Mouse (Mus musculus): ENCODE measurements around the gene Epb41. TPM values are rescaled to one million over a fixed set of nuclear protein-coding genes. Genes with fewer than 3 reads are reported as not detected.

Epb41 gene
- polyA plus RNA-seq, 1 experiment: 84.7 TPM

DNA sequence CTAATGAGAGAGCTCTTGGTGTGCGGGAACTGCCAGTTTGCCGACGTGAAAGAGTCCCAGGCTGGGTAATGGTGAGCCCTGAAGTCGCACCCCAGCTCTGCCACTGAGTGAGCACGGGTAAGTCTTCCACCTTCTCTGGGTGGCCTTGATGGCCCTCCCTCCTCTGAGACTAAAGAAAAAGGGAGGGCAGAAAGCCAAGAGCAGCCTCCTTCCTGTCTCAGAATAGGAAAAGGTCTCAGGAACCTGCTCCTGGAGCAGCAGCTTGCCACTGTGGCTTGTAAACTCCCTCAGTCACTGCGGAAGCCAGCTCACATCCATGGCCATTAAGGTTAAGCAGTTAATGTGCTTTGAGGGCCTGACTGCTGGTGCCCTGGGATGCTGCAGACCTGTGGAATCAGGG, 189.7 kb downstream of the Epb41 start:
- no peak overlapping the region for H3K27ac ChIP-seq (ENCODE audit: insufficient read depth, low read depth, low read length)
- H3K4me3 ChIP-seq (ENCODE audit: insufficient read depth, low read length): no peak overlapping the region
- no peak for TF ChIP-seq POLR2A (IDR thresholded peaks at IDR 0.05; ENCODE audit: borderline replicate concordance, low read depth, low read length)
- no peak for TF ChIP-seq CTCF (IDR thresholded peaks at IDR 0.05; ENCODE audit: low read depth, low read length)
- H3K4me1 ChIP-seq (ENCODE audit: control insufficient read depth, insufficient read depth, low read length): peaks cover 25% of the 10 kb centered on the region

DNA sequence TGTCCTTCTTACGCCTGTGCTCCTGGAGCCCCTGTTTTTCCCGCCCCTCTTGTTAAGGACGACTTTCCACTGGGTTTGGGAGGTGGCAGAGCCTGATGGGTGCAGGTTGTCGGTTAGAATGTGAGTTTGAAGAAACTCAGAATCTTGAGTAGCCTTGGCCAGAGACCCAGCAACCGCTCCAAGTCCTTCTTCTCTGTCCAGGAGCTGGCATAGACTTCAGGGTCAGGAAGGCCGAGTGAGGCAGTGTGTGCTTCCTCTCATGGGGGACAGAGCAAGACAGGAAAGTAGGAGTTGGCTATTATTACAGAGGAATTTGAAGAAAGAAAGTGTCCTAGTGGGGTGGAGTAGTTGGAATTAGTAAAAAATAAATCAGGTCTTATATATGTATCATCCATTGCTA, 191.6 kb downstream of the Epb41 start:
- H3K27ac ChIP-seq (ENCODE audit: insufficient read depth, low read depth, low read length): no peak overlapping the region
- peaks cover 24% of the 10 kb centered on the region for H3K4me1 ChIP-seq (ENCODE audit: control insufficient read depth, insufficient read depth, low read length)
- TF ChIP-seq POLR2A (IDR thresholded peaks at IDR 0.05; ENCODE audit: borderline replicate concordance, low read depth, low read length): no peak
- no peak for TF ChIP-seq CTCF (IDR thresholded peaks at IDR 0.05; ENCODE audit: low read depth, low read length)
- no peak overlapping the region for H3K4me3 ChIP-seq (ENCODE audit: insufficient read depth, low read length)

DNA sequence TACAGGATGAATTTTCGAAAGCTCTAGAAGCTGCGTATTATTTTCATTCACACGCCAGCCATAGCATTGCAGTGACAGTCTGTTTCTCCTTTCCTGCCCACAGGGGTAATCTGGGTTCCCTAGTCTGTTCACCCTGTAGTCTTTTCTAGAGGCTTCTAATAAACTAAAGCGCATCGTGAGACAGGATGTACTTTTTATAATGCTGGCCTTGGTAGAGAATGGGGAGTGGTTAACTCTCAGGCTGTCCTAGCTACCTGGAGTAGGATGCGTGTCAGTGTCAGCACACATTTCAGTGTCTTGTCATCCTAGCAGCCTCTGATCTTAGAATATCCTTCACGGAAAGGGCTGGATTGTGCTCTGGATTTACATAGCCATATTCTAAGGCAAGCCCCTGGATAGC, 193.8 kb downstream of the Epb41 start:
- TF ChIP-seq POLR2A (IDR thresholded peaks at IDR 0.05; ENCODE audit: borderline replicate concordance, low read depth, low read length): no peak
- TF ChIP-seq CTCF (IDR thresholded peaks at IDR 0.05; ENCODE audit: low read depth, low read length): no peak
- Histone ChIP-seq H3K27ac (ENCODE audit: insufficient read depth, low read depth, low read length) (no peak overlapping the region), H3K4me1 (ENCODE audit: control insufficient read depth, insufficient read depth, low read length) (peaks cover 29% of the 10 kb centered on the region), H3K4me3 (ENCODE audit: insufficient read depth, low read length) (no peak overlapping the region)

DNA sequence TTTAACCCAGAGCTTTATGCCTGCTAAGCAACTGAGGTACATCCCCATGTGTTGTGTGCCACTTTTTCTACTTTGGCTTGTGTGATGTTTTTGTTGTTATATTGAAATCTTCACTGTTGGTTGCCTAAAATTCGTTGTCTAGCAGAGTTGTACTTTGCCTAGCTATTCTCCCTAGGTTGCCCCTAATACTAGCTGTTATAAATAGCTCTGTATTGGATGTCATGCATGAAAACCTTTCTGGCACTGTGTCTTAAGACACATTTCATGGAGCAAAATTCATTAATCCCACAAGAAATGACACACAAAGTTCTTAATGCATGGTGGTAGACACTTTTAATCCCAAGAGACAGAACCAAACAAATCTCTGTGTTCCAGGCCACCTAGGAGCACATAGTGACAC, 195.4 kb downstream of the Epb41 start:
- TF ChIP-seq POLR2A (IDR thresholded peaks at IDR 0.05; ENCODE audit: borderline replicate concordance, low read depth, low read length) (no peak), CTCF (IDR thresholded peaks at IDR 0.05; ENCODE audit: low read depth, low read length) (no peak)
- Histone ChIP-seq H3K4me3 (ENCODE audit: insufficient read depth, low read length) (no peak overlapping the region), H3K4me1 (ENCODE audit: control insufficient read depth, insufficient read depth, low read length) (peaks cover 36% of the 10 kb centered on the region), H3K27ac (ENCODE audit: insufficient read depth, low read depth, low read length) (no peak overlapping the region)

DNA sequence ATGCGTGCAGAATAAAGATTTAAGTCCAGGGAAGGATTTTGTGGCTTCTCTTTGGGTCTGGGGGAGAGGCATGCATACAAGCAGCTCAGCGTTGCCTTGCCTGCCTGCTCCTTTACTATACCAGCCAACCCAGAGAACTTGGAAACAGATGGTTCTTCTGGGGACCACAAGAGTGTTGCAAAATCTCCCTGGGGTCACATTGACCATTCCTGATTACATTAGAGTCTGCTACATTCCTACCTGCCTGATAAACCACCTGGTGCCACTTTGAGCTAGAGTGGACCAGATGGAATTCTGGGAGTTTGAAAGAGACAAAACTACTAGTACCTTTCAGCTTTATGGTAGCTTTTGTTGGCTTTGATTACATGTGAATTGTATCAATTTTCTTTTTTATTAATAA, 198.3 kb downstream of the Epb41 start:
- H3K4me3 ChIP-seq (ENCODE audit: insufficient read depth, low read length): no peak overlapping the region
- peaks cover 29% of the 10 kb centered on the region for H3K4me1 ChIP-seq (ENCODE audit: control insufficient read depth, insufficient read depth, low read length)
- TF ChIP-seq POLR2A (IDR thresholded peaks at IDR 0.05; ENCODE audit: borderline replicate concordance, low read depth, low read length) (no peak), CTCF (IDR thresholded peaks at IDR 0.05; ENCODE audit: low read depth, low read length) (no peak)
- H3K27ac ChIP-seq (ENCODE audit: insufficient read depth, low read depth, low read length): no peak overlapping the region

DNA sequence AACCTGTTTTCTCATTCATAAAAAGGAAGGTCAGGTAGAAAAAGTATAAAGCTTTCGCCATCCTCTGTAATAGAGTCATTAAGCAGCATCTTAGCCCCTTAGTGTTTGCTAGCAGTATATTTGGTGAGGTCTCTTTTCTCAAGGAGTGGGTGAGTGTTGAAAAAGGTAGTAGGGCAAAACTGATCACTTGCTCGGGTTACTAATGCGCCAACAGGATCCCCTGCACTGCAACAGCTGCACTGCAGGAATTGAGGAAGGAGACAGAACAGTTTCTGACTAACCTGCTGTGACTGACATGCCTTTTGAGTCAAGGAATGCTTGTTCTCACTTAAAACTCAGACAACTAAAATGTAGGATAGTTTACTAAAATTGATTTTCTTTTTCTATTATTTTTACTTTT, 199.9 kb downstream of the Epb41 start:
- Histone ChIP-seq H3K27ac (ENCODE audit: insufficient read depth, low read depth, low read length) (no peak overlapping the region), H3K4me3 (ENCODE audit: insufficient read depth, low read length) (peak overlapping the region; percentile 86), H3K4me1 (ENCODE audit: control insufficient read depth, insufficient read depth, low read length) (peaks cover 19% of the 10 kb centered on the region)
- TF ChIP-seq CTCF (IDR thresholded peaks at IDR 0.05; ENCODE audit: low read depth, low read length): no peak
- TF ChIP-seq POLR2A (IDR thresholded peaks at IDR 0.05; ENCODE audit: borderline replicate concordance, low read depth, low read length): no peak

DNA sequence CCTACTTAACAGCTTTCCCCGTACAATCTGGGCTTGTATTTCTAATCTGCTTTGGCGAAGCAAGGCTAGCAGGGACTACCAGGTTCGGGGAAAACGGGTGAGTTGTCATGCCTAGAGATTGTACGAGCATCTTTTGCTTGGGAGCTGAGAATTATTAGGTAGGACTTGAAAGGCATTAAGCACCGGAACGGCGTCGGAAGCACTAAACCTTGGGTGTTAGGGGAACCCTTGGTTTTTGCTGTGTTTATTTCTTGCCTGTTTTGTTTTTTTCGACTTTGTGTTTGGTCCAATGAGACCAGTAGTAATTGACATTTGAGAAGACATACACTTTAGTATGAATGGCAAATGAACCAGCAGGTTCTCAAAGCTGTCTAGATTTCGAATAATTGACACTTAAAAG, 200.6 kb downstream of the Epb41 start:
- Histone ChIP-seq H3K4me3 (ENCODE audit: insufficient read depth, low read length) (peak overlapping the region; percentile 86), H3K27ac (ENCODE audit: insufficient read depth, low read depth, low read length) (peak overlapping the region; percentile 82), H3K4me1 (ENCODE audit: control insufficient read depth, insufficient read depth, low read length) (peaks cover 15% of the 10 kb centered on the region)
- no peak for TF ChIP-seq CTCF (IDR thresholded peaks at IDR 0.05; ENCODE audit: low read depth, low read length)
- no peak for TF ChIP-seq POLR2A (IDR thresholded peaks at IDR 0.05; ENCODE audit: borderline replicate concordance, low read depth, low read length)

DNA sequence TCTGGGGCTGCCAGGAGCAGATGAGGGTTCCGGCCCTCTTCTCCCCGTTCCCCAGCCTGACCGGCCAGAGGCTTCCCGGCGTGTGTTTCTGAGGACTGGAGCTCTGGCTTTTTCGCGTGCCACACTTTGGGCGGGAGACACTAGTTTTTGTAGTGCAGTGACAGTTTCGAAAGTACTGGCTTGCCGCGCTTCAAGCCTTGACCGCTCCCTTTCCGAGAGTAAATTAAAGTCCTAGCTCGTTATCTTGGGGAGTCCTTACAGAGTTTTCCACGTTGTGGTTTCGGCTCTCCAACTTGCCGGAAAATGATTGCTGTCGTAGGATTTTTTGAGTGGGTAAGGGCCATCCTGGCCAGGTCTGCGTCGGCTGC, 201.0 kb downstream of the Epb41 start:
- no peak for TF ChIP-seq CTCF (IDR thresholded peaks at IDR 0.05; ENCODE audit: low read depth, low read length)
- TF ChIP-seq POLR2A (IDR thresholded peaks at IDR 0.05; ENCODE audit: borderline replicate concordance, low read depth, low read length): no peak
- peaks cover 14% of the 10 kb centered on the region for H3K4me1 ChIP-seq (ENCODE audit: control insufficient read depth, insufficient read depth, low read length)
- peak overlapping the region; percentile 86 for H3K4me3 ChIP-seq (ENCODE audit: insufficient read depth, low read length)
- peak overlapping the region; percentile 82 for H3K27ac ChIP-seq (ENCODE audit: insufficient read depth, low read depth, low read length)

Other genes with a start within 250 kb of the Epb41 start
- 0.55 TPM in 1 of 2 replicates, not detected in the other for gene Ptpru, start 237.0 kb downstream of the Epb41 start, polyA plus RNA-seq (2012; ENCODE audit: insufficient read depth, insufficient read length, missing spikeins)
- 17.5 and 24.5 TPM in 2 replicates for gene Mecr, start 231.9 kb downstream of the Epb41 start, polyA plus RNA-seq (2012; ENCODE audit: insufficient read depth, insufficient read length, missing spikeins)
- gene Srsf4, start 201.7 kb downstream of the Epb41 start, polyA plus RNA-seq (2012; ENCODE audit: insufficient read depth, insufficient read length, missing spikeins): 51.8 and 56.0 TPM in 2 replicates
- gene Tmem200b, start 153.6 kb downstream of the Epb41 start, polyA plus RNA-seq (2012; ENCODE audit: insufficient read depth, insufficient read length, missing spikeins): not detected in 2 replicates
- gene Gm10300, start 624 bp downstream of the Epb41 start, polyA plus RNA-seq (2012; ENCODE audit: insufficient read depth, insufficient read length, missing spikeins): 0.24 TPM in 1 of 2 replicates, not detected in the other
- not detected in 2 replicates for gene Oprd1, start 69.2 kb upstream of the Epb41 start, polyA plus RNA-seq (2012; ENCODE audit: insufficient read depth, insufficient read length, missing spikeins)
- 50.3 and 51.4 TPM in 2 replicates for gene Ythdf2, start 137.0 kb upstream of the Epb41 start, polyA plus RNA-seq (2012; ENCODE audit: insufficient read depth, insufficient read length, missing spikeins)
- 16.7 and 16.8 TPM in 2 replicates for gene Gmeb1, start 186.3 kb upstream of the Epb41 start, polyA plus RNA-seq (2012; ENCODE audit: insufficient read depth, insufficient read length, missing spikeins)
- gene Taf12, start 199.1 kb upstream of the Epb41 start, polyA plus RNA-seq (2012; ENCODE audit: insufficient read depth, insufficient read length, missing spikeins): 33.6 and 38.5 TPM in 2 replicates
- 1.5 TPM in 1 of 2 replicates, not detected in the other for gene Rab42, start 228.1 kb upstream of the Epb41 start, polyA plus RNA-seq (2012; ENCODE audit: insufficient read depth, insufficient read length, missing spikeins)